Mouse (Mus musculus) spleen, embryonic (tissue): ENCODE measurements at regions not wholly inside any gene's neighbourhood (a gene's known extent, or its start where the extent isn't known, plus 50 kb on each side); places are given as distances from the start of the nearest gene placed in this dataset.

Source experiments
- CTCF ChIA-PET: fragments of 350-600 bp; sonication (Branson Sonifier 250); formaldehyde crosslinking; loops from one replicate; lab custom pipeline; 2022; lab: Charles Lee

DNA sequence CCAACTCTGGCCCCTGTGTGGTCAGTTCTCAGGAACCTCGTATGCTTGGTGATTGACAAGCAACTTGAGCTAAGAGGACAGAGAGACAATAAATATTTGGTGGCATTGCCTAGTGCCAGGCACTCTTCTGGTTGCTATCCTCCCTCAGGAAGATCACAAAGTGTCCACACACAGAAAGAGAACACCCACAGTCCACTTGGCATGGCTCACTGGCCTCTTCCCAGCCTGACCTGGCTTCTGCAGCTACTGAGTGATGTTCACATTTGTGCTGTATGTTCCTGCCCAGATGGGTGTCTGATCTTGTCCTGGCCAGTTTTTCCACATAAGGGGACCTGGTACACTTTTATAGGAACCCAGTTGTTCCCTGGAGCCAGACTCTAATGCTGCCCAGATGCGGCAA lies 136.8 kb upstream of the Zfp703 start:
- CTCF ChIA-PET, result no interaction called here

- CTCF ChIA-PET, result no interaction called here
Observed at GRCm38 (mm10) chr8:26840745-26841680, 136.1 kb upstream of the Zfp703 start.

DNA sequence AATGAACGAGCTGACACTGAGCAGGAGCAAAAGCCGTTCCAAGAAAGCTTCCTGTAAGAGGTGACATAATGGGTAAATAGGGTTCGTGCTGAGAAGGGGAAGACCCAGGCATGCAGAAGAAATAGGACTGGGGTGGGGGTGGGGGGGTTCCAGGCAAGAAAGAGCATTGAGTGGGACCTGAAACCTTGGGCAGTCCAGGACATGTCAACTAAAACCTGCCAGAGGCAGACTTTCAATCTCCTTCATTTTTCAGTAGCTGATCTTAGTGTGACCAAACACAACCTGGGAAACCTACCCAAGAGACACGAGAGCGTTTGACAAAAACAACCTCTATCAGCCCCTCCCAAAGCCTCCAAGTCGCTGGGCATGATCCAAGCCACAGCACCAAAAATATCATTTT lies 133.4 kb upstream of the Zfp703 start:
- CTCF ChIA-PET, result no interaction called here

- CTCF ChIA-PET, result no interaction called here
Observed at GRCm38 (mm10) chr8:26844132-26844808, 132.9 kb upstream of the Zfp703 start.

DNA sequence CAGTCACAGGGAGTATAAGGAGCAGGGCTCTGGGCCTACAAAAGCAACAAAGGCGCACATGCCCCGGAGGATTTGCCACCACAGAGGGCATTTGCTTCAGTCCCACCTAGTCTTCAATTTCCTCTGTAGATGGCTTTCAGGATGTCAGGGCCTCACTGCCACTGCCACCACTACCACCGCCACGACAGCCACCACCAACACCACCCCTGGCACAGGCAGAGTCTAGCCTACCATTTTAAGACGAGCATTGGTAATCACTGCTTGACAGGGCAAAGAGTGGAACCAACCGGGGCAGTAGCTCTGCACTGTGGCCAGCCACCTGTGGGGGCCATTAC lies 132.3 kb upstream of the Zfp703 start:
- CTCF ChIA-PET, result interaction anchor here (0.5 kb wide), 1 partner anchor 93 kb away, joined by 3 read pairs; no protein-coding TSS in a partner anchor

GRCm38 (mm10) chr8:26845481-26846194 lies 131.5 kb upstream of the Zfp703 start:
- CTCF ChIA-PET, result no interaction called here

- CTCF ChIA-PET, result no interaction called here
Observed at GRCm38 (mm10) chr8:26847009-26847408, 130.1 kb upstream of the Zfp703 start.

DNA sequence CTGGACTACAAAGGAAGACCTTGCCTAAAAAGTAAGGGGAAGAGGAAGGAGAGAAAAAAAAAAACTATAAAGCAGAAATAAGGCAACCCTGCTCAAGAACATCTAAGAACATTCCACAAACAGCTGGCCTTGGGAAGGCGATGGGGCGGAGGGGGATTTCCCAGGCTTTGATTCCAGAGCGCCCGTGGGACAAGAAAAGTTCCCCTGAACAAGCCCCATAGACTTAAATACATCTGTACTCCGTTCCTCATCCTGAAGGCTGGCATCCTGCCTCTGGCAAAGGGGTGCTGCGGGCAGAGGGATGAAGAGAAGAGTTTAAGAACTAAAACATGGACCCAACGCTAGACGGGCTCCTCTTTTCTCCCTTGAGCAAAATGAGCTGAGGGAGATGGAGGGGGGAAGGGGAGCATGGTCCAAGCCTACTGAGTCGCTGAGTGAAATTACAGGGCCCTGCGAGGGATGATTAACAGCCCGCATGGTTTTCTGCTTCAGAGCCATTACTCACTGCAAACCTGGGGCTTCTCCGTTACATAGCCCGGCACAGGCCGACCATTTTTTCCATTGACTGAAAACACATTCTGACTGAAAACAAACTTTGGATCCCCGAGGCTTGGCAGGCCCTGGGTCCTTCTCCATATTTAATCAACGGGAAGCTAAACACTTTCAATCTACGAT lies 128.9 kb upstream of the Zfp703 start:
- CTCF ChIA-PET, result interaction anchor here (0.6 kb wide), 1 partner anchor 248 kb away, joined by 7 read pairs; no protein-coding TSS in a partner anchor

DNA sequence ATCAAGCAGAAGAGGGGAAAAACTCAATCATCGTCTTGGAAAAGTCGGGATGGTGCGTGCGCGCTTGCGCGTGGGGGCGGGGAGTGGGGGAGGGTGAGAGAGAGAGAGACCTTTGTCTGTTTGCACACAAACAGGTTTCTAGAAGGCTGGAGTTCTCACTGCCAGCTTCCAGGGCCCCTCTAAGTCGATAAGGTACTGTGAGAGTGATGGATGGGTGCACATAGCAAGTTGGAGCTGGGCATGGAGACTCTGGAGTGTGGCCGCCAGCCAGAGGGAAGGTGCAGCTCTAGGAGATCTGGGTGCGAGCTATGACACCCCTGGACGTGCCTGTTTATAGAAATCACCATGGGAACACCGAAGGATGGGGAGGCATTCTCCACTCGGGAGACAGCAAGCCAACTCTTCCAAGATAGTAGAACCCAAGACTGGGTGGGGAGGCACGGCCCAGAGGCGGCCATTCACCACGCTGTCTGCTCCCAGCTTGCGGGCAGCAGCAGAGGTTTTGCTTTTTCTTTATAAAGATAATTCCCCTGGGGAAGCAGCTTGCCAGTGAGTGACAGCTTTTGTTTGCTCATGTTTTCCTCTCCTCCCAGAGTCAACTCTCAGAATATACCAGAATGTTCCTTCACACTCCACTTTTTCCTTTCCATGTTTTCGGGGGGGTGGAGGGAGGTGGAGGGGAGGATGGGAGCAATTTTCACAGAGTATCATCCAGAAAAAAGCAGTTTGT lies 128.0 kb upstream of the Zfp703 start:
- CTCF ChIA-PET, result interaction anchor here (0.6 to 0.7 kb wide), 2 partner anchors 26 to 247 kb away, joined by 3 to 7 read pairs; no protein-coding TSS in a partner anchor

GRCm38 (mm10) chr8:26851871-26852800 lies 125.0 kb upstream of the Zfp703 start:
- CTCF ChIA-PET, result no interaction called here

DNA sequence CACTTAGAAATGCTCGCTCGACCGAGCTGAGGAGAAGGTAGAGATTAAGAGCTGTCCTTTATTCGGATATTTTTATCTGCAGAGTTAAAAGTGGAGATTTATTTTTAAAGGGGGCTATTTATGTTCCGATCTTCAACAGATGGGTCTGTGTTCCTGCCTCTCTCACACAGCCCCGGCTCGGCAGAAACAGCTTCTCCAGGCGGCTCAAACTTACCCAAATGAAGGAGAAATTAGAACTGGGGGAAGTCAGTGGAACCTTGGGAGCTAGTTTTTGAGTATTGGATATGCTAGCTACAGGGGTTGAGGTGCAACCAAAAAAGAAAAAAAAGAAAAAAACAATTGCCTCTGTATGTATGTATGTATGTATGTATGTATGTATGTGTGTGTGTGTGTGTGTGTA lies 124.2 kb upstream of the Zfp703 start:
- CTCF ChIA-PET, result no interaction called here

DNA sequence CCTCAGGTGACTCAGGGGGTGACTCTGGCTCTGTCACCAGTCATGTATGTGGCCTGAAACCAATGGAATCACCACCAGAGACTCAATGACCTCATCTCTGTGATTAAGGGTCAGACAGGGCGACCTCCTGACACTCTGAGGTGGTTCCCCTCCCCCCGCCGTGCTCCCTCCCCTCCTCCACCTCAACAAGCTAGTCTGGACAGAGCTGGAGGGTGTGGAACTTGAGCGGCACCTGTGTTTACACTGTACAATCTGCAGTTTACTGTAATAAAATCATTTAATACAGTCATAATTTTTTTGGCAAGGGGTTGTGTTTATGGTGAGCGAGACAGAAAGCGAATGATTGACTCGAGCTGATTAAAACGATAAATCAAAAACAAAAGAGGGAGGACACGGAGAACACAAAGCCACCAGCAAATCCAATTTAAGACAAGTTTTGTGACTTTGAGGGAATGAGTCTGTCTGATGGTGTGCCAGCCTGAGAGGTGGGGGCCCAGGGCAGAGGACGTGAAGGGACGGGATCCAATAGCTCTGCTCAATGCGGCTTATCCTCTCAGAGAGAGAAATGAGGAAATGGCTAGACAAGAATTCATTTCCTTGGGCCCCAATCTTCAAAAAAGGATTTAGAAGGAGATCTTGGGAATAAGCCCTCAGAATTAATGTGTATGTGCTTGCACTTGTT lies 122.4 kb upstream of the Zfp703 start:
- CTCF ChIA-PET, result no interaction called here

GRCm38 (mm10) chr8:26855256-26855655 lies 121.9 kb upstream of the Zfp703 start:
- CTCF ChIA-PET, result no interaction called here

DNA sequence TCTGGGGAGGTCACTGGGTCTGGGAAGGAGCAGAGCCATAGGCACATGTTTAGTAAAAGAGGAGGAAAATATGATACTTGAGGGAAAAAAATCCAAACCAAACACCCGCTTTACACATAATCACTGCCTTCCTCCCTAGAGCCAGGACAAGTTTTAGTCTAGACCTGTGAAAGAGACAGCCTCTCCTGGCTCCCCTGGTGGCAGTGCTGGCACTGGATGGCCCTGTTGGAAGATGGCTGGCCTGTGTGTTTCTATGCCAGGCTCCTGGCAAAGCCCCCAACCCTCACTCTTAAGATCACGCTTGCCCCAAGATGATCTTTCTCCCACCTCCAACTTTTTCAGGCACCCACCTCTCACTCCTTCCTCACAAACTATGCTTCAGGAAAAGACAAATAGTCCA lies 112.6 kb upstream of the Zfp703 start:
- CTCF ChIA-PET, result interaction anchor here (0.6 kb wide), 1 partner anchor 19 kb away, joined by 3 read pairs; no protein-coding TSS in a partner anchor

DNA sequence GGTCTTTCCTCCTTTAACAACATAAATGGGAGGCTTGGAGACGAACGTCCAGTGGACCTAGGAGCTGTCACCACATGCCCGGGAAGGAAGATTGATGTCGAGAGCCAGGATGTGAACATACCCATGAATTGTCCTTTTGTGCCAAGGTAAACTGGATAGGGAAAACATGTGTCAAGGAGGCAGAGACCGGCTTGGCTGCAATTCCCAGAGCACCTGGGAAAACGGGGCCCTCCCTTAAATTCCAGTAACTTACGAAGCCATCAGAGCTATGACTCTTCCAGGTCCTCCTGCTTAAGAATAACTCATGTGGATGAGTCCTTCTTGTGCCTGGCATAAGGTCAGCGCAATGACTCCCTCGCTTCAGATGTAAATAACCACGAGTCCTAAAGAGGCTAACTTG lies 112.2 kb upstream of the Zfp703 start:
- CTCF ChIA-PET, result no interaction called here

GRCm38 (mm10) chr8:26868101-26868848 lies 108.8 kb upstream of the Zfp703 start:
- CTCF ChIA-PET, result no interaction called here

DNA sequence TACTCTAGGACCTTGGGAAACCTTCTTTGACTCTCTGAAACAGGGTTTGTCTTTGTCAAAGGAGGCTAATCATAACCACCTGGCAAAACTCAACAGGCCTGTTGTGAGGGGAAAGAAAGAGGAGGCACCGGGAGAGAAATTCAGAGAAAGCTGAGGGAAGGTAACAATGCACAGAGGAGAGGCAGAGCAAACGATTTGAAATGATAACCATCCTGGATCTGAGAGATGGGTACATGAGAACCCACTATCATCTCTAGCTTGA lies 108.3 kb upstream of the Zfp703 start:
- CTCF ChIA-PET, result no interaction called here

DNA sequence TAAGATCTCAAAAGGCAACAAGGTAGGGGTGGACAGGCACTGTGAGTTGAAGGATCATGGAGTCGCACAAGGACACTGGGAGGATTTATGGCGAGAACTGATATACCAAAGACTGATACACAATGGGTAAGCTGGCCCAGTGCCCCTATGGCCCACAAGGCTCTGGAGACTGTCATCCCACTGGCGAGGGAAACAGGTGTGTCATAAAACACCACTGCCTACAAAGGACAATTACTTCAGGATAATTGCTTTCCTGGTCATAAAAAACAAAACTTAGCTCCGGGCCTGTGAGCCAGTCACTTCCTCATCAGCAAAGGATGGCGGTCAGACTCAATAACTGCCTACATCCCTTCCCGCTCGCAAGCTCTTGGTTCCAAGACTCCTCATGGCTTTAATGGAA lies 105.3 kb upstream of the Zfp703 start:
- CTCF ChIA-PET, result no interaction called here

GRCm38 (mm10) chr8:26872382-26872781 lies 104.7 kb upstream of the Zfp703 start:
- CTCF ChIA-PET, result no interaction called here
